Mouse (Mus musculus): Measurements from ENCODE around the gene Dync1li1.

Gene Dync1li1

GRCm38 (mm10) chr9:114729911-114730805, 41.6 kb downstream of the Dync1li1 start:
- no peak for DNase-seq (ENCODE audit: low read depth)

GRCm38 (mm10) chr9:114731011-114731755, 42.6 kb downstream of the Dync1li1 start, which contains the start of gene Cmtm6:
Cmtm6 (plus strand) TSS chr9:114731116.
- DNase-seq (ENCODE audit: low read depth), result peak; percentile 95

- peak; percentile 57 for DNase-seq (ENCODE audit: low read depth)
These were observed 43.5 kb downstream of the Dync1li1 start for GRCm38 (mm10) chr9:114731871-114732682.

- DNase-seq (ENCODE audit: low read depth), result no peak
These were observed 44.6 kb downstream of the Dync1li1 start for GRCm38 (mm10) chr9:114733238-114733637.

GRCm38 (mm10) chr9:114736442-114736841, 47.9 kb downstream of the Dync1li1 start:
- DNase-seq (ENCODE audit: low read depth), result no peak

GRCm38 (mm10) chr9:114740336-114740735, 51.7 kb downstream of the Dync1li1 start:
- DNase-seq (ENCODE audit: low read depth), result no peak

- DNase-seq (ENCODE audit: low read depth), result no peak
These were observed 54.1 kb downstream of the Dync1li1 start for GRCm38 (mm10) chr9:114742731-114743130.

- DNase-seq (ENCODE audit: low read depth), result no peak
These were observed 56.6 kb downstream of the Dync1li1 start for GRCm38 (mm10) chr9:114745163-114745562.

GRCm38 (mm10) chr9:114745654-114746053, 57.1 kb downstream of the Dync1li1 start:
- DNase-seq (ENCODE audit: low read depth), result no peak

- DNase-seq (ENCODE audit: low read depth), result no peak
These were observed 58.4 kb downstream of the Dync1li1 start for GRCm38 (mm10) chr9:114747012-114747411.

- DNase-seq (ENCODE audit: low read depth), result no peak
These were observed 58.9 kb downstream of the Dync1li1 start for GRCm38 (mm10) chr9:114747466-114747865.

- DNase-seq (ENCODE audit: low read depth), result no peak
These were observed 63.0 kb downstream of the Dync1li1 start for GRCm38 (mm10) chr9:114751582-114751981.

- DNase-seq (ENCODE audit: low read depth), result no peak
These were observed 63.7 kb downstream of the Dync1li1 start for GRCm38 (mm10) chr9:114752311-114752710.

GRCm38 (mm10) chr9:114752863-114753484, 64.4 kb downstream of the Dync1li1 start:
- peak; percentile 80 for DNase-seq (ENCODE audit: low read depth)

- no peak for DNase-seq (ENCODE audit: low read depth)
These were observed 69.7 kb downstream of the Dync1li1 start for GRCm38 (mm10) chr9:114758272-114758671.

GRCm38 (mm10) chr9:114758801-114759200, 70.2 kb downstream of the Dync1li1 start:
- DNase-seq (ENCODE audit: low read depth), result no peak

GRCm38 (mm10) chr9:114759886-114760285, 71.3 kb downstream of the Dync1li1 start:
- DNase-seq (ENCODE audit: low read depth), result no peak

- DNase-seq (ENCODE audit: low read depth), result no peak
These were observed 71.8 kb downstream of the Dync1li1 start for GRCm38 (mm10) chr9:114760353-114760752.

GRCm38 (mm10) chr9:114761848-114762247, 73.3 kb downstream of the Dync1li1 start:
- no peak for DNase-seq (ENCODE audit: low read depth)

GRCm38 (mm10) chr9:114763341-114763740, 74.8 kb downstream of the Dync1li1 start:
- no peak for DNase-seq (ENCODE audit: low read depth)

- no peak for DNase-seq (ENCODE audit: low read depth)
These were observed 78.4 kb downstream of the Dync1li1 start for GRCm38 (mm10) chr9:114767030-114767429.

GRCm38 (mm10) chr9:114767507-114767906, 78.9 kb downstream of the Dync1li1 start:
- DNase-seq (ENCODE audit: low read depth), result no peak

All from c-Kit-positive CD71-positive TER-119-negative erythroid progenitor cells, embryonic 14.5 days (primary cell).